Mouse (Mus musculus) erythroblast, embryonic 14.5 days (primary cell): ENCODE measurements around the gene Dapk3.

Source experiments
- GATA1 ChIP-seq: IDR thresholded peaks from 2 replicates; pipeline ENCODE4 v1.6.1; 2012; ENCODE audit warnings: low read length, inconsistent platforms, mixed read lengths
- TAL1 ChIP-seq: IDR thresholded peaks from 3 replicates; pipeline ENCODE4 v1.6.1; 2012; ENCODE audit warnings: low read length, inconsistent platforms, mixed read lengths

- TF ChIP-seq GATA1 (no peak), TAL1 (no peak)
Measured at GRCm38 (mm10) chr10:81142551-81142981, 40.2 kb upstream of the Dapk3 start.
